Mouse (Mus musculus) olfactory bulb, adult 2 months (tissue): ENCODE measurements around the gene Reck.

Source experiments
- CTCF ChIP-seq: fragments of 200-500 bp; IDR thresholded peaks from 2 replicates; pipeline ENCODE4 v1.5.1; 2012; ENCODE audit warnings: low read depth, mild to moderate bottlenecking, low read length, moderate library complexity; ENCODE audit not compliant: insufficient read depth
- POLR2A ChIP-seq: fragments of 200-500 bp; IDR thresholded peaks from 2 replicates; pipeline ENCODE4 v1.6.1; 2012; ENCODE audit warnings: mild to moderate bottlenecking, low read depth, low read length, moderate library complexity; ENCODE audit not compliant: insufficient read depth

- TF ChIP-seq POLR2A (no peak), CTCF (peak; percentile 87)
These were observed 106.9 kb downstream of the Reck start for GRCm38 (mm10) chr4:43982053-43982732.
